Mouse (Mus musculus) ovary, postnatal 10 days (tissue): Measurements from ENCODE around the gene Gucy1b2.

ENCODE experiments used
- DNase-seq: peaks from one replicate; pipeline ENCODE4 v3.0.0; 2022; ENCODE audit warnings: low spot score

The Gucy1b2 gene

GRCm38 (mm10) chr14:62363774-62364173 is 92.3 kb downstream of the Gucy1b2 start:
- DNase-seq, result no peak

GRCm38 (mm10) chr14:62361263-62361980 is 94.7 kb downstream of the Gucy1b2 start:
- no peak for DNase-seq

GRCm38 (mm10) chr14:62355201-62355600 is 100.9 kb downstream of the Gucy1b2 start:
- no peak for DNase-seq

GRCm38 (mm10) chr14:62353793-62354192 is 102.3 kb downstream of the Gucy1b2 start:
- DNase-seq, result no peak

GRCm38 (mm10) chr14:62353372-62353771 is 102.7 kb downstream of the Gucy1b2 start:
- no peak for DNase-seq

GRCm38 (mm10) chr14:62350890-62351289 is 105.2 kb downstream of the Gucy1b2 start:
- no peak for DNase-seq

GRCm38 (mm10) chr14:62350186-62350585 is 105.9 kb downstream of the Gucy1b2 start:
- DNase-seq, result no peak

- DNase-seq, result no peak
Measured at GRCm38 (mm10) chr14:62349786-62350185, 106.3 kb downstream of the Gucy1b2 start.

- DNase-seq, result no peak
Measured at GRCm38 (mm10) chr14:62347103-62347502, 109.0 kb downstream of the Gucy1b2 start.

- no peak for DNase-seq
Measured at GRCm38 (mm10) chr14:62346570-62346969, 109.5 kb downstream of the Gucy1b2 start.
